Mouse (Mus musculus) E14TG2a.4 (cell line): Measurements from ENCODE around the gene Bid.

Experiments used
- CTCF ChIP-seq: conservative IDR thresholded peaks from 2 replicates; pipeline ENCODE4 v1.5.1; 2014; ENCODE audit warnings: low read length
- NANOG ChIP-seq: IDR thresholded peaks from 2 replicates; pipeline ENCODE4 v1.6.1; 2014; ENCODE audit warnings: borderline replicate concordance, low read length, mixed read lengths
- POU5F1 ChIP-seq: IDR thresholded peaks from 2 replicates; pipeline ENCODE4 v1.6.1; 2014; ENCODE audit warnings: low read length, borderline replicate concordance

DNA sequence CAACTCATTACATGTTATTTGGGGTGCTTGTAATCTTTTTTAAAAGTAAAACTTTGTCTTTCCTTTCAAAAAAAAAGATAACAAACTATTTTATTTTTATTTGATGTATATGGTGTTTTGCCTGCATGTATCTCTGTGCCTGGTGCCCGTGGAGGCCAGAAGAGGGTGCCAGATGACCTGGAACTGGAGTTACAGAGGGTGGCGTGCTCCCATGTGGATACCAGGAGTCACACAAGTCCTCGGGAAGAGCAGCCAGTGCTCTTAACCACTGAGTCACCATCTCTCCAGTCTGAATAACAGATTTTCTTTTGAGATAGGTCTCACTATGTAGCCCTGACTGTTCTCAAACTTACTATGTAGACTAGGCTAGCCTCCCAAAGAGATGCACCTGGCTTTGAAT is 7.2 kb downstream of the Bid start:
- no peak for TF ChIP-seq CTCF
- TF ChIP-seq POU5F1, result no peak
- TF ChIP-seq NANOG, result no peak
